Mouse (Mus musculus): ENCODE results near the gene Ngb.

Gene Ngb

DNA sequence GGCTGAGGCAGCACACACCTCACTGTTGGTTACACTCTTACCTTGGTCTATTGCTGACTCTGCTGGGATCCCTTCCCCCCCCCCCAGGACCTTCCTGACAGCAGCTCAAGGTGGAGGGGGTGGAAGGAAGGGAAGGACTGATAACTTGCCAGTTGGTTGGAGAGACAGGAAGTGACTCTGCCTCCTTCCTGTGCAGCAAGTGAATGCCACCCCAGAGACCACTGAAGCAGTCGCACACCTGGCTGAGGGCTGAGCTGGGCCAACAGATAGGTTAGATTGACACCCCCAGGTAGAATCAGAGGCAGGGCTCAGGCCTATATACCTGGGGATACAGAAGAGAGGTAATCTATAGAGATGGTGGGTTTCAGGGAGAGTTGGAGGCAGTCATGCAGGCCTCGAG is 10.4 kb downstream of the Ngb start:
- in situ Hi-C loops (cut with MboI, MseI), result no loop called here

GRCm38 (mm10) chr12:87089701-87090100 is 12.6 kb downstream of the Ngb start:
- in situ Hi-C loops (cut with MboI, MseI), result no loop called here

DNA sequence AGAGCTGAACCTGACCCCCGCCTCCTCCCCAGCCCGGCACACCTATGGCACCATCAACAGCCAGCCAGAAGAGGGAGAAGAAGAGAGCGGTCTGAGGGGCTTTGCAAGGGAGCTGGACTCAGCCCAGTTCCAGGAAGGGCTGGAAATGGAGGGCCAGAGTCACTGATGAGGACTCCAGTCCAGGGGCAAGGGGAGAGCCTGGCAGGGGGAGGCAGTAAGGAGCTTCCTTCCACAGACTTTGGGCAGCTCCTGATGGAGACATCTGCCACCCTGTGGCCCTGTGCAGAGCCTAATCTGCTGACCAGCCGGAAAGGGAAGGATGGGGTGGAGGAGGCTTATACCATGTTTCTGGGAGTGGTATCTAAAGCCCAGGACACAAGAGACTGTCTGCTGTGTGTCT is 13.1 kb downstream of the Ngb start:
- in situ Hi-C loops (cut with MboI, MseI), result no loop called here

GRCm38 (mm10) chr12:87088331-87088730 is 14.0 kb downstream of the Ngb start:
- in situ Hi-C loops (cut with MboI, MseI), result no loop called here

DNA sequence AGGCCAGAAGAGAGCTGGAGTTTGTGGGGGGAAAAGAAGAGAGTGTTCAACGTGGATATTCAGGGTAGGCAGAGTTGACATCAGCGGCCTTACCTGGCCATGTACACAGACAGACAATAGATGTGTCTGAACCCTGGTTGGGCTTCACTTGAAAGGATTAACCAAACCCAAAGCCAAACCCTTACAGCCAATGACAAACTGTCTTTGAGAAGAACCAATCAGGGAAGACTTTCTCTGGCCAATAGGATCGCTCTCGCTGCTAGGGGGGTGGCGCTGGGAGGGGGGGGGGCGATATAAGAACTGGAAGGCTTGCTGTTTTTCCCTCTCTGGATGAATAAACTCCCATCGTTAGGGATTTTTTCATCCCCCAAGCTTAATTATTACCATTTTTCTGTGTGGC is 15.1 kb downstream of the Ngb start:
- in situ Hi-C loops (cut with MboI, MseI), result no loop called here

- in situ Hi-C loops (cut with MboI, MseI), result no loop called here
Measured at GRCm38 (mm10) chr12:87082797-87083196, 19.5 kb downstream of the Ngb start.

DNA sequence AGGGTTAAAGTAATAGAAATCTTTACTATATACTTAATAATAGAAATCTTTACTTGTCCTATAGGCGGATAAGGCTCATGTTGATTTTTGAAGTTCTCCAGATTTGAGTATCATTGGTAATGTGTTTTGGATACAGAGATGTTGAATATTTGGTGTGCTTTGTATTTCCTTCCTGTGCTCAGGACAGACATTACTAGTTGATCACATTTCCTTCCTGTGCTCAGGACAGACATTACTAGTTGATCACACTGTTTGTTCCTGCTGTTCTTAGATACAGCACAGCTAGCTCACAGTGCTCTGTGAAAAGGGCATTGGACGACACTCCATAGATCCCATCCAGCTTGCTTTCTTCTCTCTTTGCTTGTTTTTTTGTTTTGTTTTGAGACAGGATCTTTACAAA is 25.7 kb downstream of the Ngb start:
- in situ Hi-C loops (cut with MboI, MseI), result loop anchor here (10.0 kb wide), 1 partner anchor 1498 kb away; no protein-coding TSS in a partner anchor

- in situ Hi-C loops (cut with MboI, MseI), result loop anchor here (10.0 kb wide), 1 partner anchor 1504 kb away; no protein-coding TSS in a partner anchor
Measured at GRCm38 (mm10) chr12:87070520-87070919, 31.8 kb downstream of the Ngb start.

- in situ Hi-C loops (cut with MboI, MseI), result no loop called here
Measured at GRCm38 (mm10) chr12:87066429-87066828, 35.9 kb downstream of the Ngb start.

DNA sequence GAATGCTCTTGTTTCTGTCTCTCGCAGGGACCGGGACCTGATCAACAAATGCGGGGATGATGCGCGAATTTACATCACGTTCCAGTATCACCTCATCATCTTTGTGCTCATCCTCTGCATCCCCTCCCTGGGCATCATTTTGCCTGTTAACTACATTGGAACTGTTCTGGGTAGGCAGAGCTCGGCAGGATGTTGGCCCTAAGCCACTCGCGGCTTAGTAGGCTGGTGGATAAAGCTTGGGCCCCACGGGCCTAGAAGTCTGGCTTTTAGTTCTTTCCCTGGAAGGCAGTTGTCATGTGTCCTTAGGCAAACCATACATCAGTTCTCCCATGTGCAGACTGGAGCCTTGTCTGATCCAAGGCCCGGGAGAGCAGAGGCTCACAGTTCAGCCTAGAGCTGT is 36.9 kb downstream of the Ngb start:
- in situ Hi-C loops (cut with MboI, MseI), result no loop called here

GRCm38 (mm10) chr12:87057066-87057465 is 45.3 kb downstream of the Ngb start:
- in situ Hi-C loops (cut with MboI, MseI), result loop anchor here (10.0 kb wide), 1 partner anchor 292 kb away; no protein-coding TSS in a partner anchor

GRCm38 (mm10) chr12:87054873-87055272 is 47.5 kb downstream of the Ngb start:
- in situ Hi-C loops (cut with MboI, MseI), result loop anchor here (10.0 kb wide), 1 partner anchor 290 kb away; no protein-coding TSS in a partner anchor

- in situ Hi-C loops (cut with MboI, MseI), result loop anchor here (10.0 kb wide), 1 partner anchor 288 kb away; no protein-coding TSS in a partner anchor
Measured at GRCm38 (mm10) chr12:87052661-87053321, 49.5 kb downstream of the Ngb start.

DNA sequence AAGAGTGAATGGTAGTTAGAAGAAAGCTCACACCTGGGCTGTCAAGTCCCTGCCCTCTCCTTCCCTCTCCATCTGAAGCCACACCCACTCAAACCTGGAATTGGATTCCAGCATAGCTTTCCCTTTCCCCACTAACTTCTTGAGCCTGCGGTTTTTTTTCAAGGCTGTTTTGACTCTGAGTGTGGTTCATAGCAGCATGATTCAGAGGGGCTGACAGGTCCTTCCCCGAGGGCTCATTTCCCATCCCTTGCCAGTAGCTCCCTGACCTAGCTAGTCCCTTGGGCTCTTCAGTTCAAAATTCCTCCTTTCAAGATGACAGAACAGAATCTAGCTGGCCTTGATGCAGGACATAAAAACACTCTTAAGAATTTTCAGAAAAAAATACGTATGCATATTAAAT is 54.8 kb downstream of the Ngb start:
- in situ Hi-C loops (cut with MboI, MseI), result no loop called here

All from regulatory T cell (primary cell).